ENCODE assay signal across 20 mouse cellular contexts in genomic region chr9:14598157-14598556, GRCm38 (mm10). TPM values are rescaled to one million over a fixed set of nuclear protein-coding genes. Genes with fewer than 3 reads are reported as not detected.
"Had no signal": no experiment of that assay in that cellular context is flagged by ENCODE, and none has a peak within 500 bp of the region (broad histone marks: within the 10 kb centered on the region; RNA-seq: fewer than 3 reads in every experiment).

No protein-coding gene starts in this region.

- H3K27ac ChIP-seq: midbrain, embryonic 12.5 days; neural tube, embryonic 13.5 days; neural tube, embryonic 15.5 days had no signal

- H3K4me2 ChIP-seq: lung, embryonic 14.5 days; midbrain, embryonic 12.5 days; neural tube, embryonic 13.5 days; neural tube, embryonic 15.5 days had no signal

- H3K9me3 ChIP-seq: midbrain, embryonic 12.5 days; neural tube, embryonic 13.5 days; neural tube, embryonic 15.5 days had no signal

- H3K4me3 ChIP-seq: midbrain, embryonic 12.5 days; myocyte; neural tube, embryonic 13.5 days; neural tube, embryonic 15.5 days had no signal

- H3K9ac ChIP-seq: lung, embryonic 14.5 days; midbrain, embryonic 12.5 days; neural tube, embryonic 13.5 days; neural tube, embryonic 15.5 days had no signal

- DNase-seq: lung, adult 18-20 months; lung, embryonic 14.5 days; lung, postnatal 10 days; lung, postnatal 4 days; midbrain, embryonic 14.5 days; retina, postnatal 1 day; right cerebral cortex, adult 18-20 months; right cerebral cortex, postnatal 25 days; right cerebral cortex, postnatal 4 days; spleen, adult 18-20 months; thymus, adult 18-20 months; thymus, postnatal 14 days; thymus, postnatal 36 days had no signal

- ATAC-seq: midbrain, embryonic 16.5 days had no signal

- H3K4me1 ChIP-seq: midbrain, embryonic 12.5 days had no signal

- H3K27me3 ChIP-seq: midbrain, embryonic 12.5 days; neural tube, embryonic 13.5 days; neural tube, embryonic 15.5 days had no signal

RNA-seq across cellular contexts. Expression of gene Amotl1, which starts 46.7 kb away (rescaled TPM):
- total RNA-seq: megakaryocyte, adult 5-6 weeks; megakaryocyte-erythroid progenitor cell, adult 5-6 weeks had no signal
